Comparison of ENCODE assay signal across 8 mouse cellular contexts in genomic region chr2:21917804-21918690, GRCm38 (mm10).
A peak's percentile ranks its signal among the peaks of the same experiment; 100 is the strongest.
DNase-seq lines count a peak whose midpoint lies in the region; ATAC-seq and TF ChIP-seq lines count a peak whose summit lies in the region.

No protein-coding gene starts in this region.

- H3K4me1 ChIP-seq in embryonic facial prominence, embryonic 10.5 days, result peaks cover 14% of the 10 kb centered on the region
- H3K4me1 ChIP-seq in kidney, postnatal 0 days (replicated peaks; ENCODE audit: insufficient read depth, low read length), result 0 out of 2 replicates have a peak, but pooled peaks cover 5% of the 10 kb centered on the region
- H3K4me1 ChIP-seq in liver, adult 2 months (ENCODE audit: control insufficient read depth, insufficient read depth, low read length), result no peaks in the 10 kb centered on the region

- H3K79me2 ChIP-seq in liver, adult 2 months (ENCODE audit: control insufficient read depth, insufficient read depth, low read length), result no peaks in the 10 kb centered on the region

- no peak; the same call in 1 of the 2 replicates for ATAC-seq in kidney, postnatal 0 days (replicated peaks; ENCODE audit: low FRiP score, low read depth)

- peak overlapping the region; percentile 47 for H3K4me2 ChIP-seq in kidney, postnatal 0 days (ENCODE audit: low read length)

- H3K9ac ChIP-seq in kidney, postnatal 0 days (ENCODE audit: low read depth, low read length), result no peak overlapping the region
- no peak overlapping the region for H3K9ac ChIP-seq in liver, adult 2 months (ENCODE audit: low read depth, low read length)

- 17% methylated on average over 16 of the region's 16 CpGs for WGBS in embryonic facial prominence, embryonic 10.5 days
- WGBS in kidney, postnatal 0 days, result 26% methylated on average over 16 of the region's 16 CpGs
- 31% methylated on average over 16 of the region's 16 CpGs for WGBS in liver, adult 2 months

- peak; percentile 55; the same call in 1 of the 2 replicates for TF ChIP-seq CTCF in kidney, postnatal 0 days (IDR thresholded peaks at IDR 0.05; ENCODE audit: low read depth)
- no peak for TF ChIP-seq CTCF in liver, adult 2 months (IDR thresholded peaks at IDR 0.05; ENCODE audit: low read depth, low read length)

- no peaks in the 10 kb centered on the region for H3K9me3 ChIP-seq in embryonic facial prominence, embryonic 10.5 days
- H3K9me3 ChIP-seq in kidney, postnatal 0 days (replicated peaks; ENCODE audit: low read length), result no peaks in the 10 kb centered on the region

- H3K36me3 ChIP-seq in embryonic facial prominence, embryonic 10.5 days (replicated peaks), result no peaks in the 10 kb centered on the region
- H3K36me3 ChIP-seq in kidney, postnatal 0 days (ENCODE audit: insufficient read depth, low read length), result no peaks in the 10 kb centered on the region
- H3K36me3 ChIP-seq in liver, adult 2 months (ENCODE audit: control insufficient read depth, insufficient read depth, low read length), result no peaks in the 10 kb centered on the region

- DNase-seq in thymus, postnatal 0 days (ENCODE audit: low spot score), result peak; percentile 6
- DNase-seq in thymus, adult 18-20 months, result no peak
- peak; percentile 80 for DNase-seq in embryonic facial prominence, embryonic 10.5 days (ENCODE audit: low spot score)
- peak; percentile 17 to 24 for DNase-seq in heart, adult 9 months (ENCODE audit: low spot score in 2 of 2)
- peak; percentile 63 for DNase-seq in kidney, postnatal 0 days (ENCODE audit: low spot score)
- DNase-seq in liver, adult 2 months (ENCODE audit: extremely low read depth, low read depth, low spot score), result peak; percentile 17
- peak; percentile 95 for DNase-seq in retina, postnatal 1 day
- DNase-seq in thymus, postnatal 4 days, result no peak

- peak overlapping the region; percentile 82 for H3K27ac ChIP-seq in embryonic facial prominence, embryonic 10.5 days (replicated peaks)
- no peak overlapping the region for H3K27ac ChIP-seq in kidney, postnatal 0 days
- no peak overlapping the region for H3K27ac ChIP-seq in liver, adult 2 months (replicated peaks; ENCODE audit: insufficient read depth, low read depth, low read length)

- no peaks in the 10 kb centered on the region for H3K27me3 ChIP-seq in embryonic facial prominence, embryonic 10.5 days (replicated peaks; ENCODE audit: low read depth, poor library complexity, severe bottlenecking)
- no peaks in the 10 kb centered on the region for H3K27me3 ChIP-seq in kidney, postnatal 0 days (ENCODE audit: insufficient read depth, low read length)
- H3K27me3 ChIP-seq in liver, adult 2 months (ENCODE audit: control insufficient read depth, insufficient read depth, low read length), result no peaks in the 10 kb centered on the region

- peak overlapping the region; percentile 56 for H3K4me3 ChIP-seq in embryonic facial prominence, embryonic 10.5 days
- peak overlapping the region; percentile 13; the same call in 1 of the 2 replicates for H3K4me3 ChIP-seq in kidney, postnatal 0 days (replicated peaks; ENCODE audit: low read depth, low read length)
- no peak overlapping the region for H3K4me3 ChIP-seq in liver, adult 2 months (ENCODE audit: insufficient read depth, low read depth, low read length)

- no peak for TF ChIP-seq POLR2A in liver, adult 2 months (IDR thresholded peaks at IDR 0.05; ENCODE audit: extremely low read depth, insufficient read depth, low read length)

Comparison
In these comparisons a context has a peak if more than half of its experiments do, and no peak if none do; other contexts are left out.
1. DNase-seq: peak in thymus, postnatal 0 days (single experiment), embryonic facial prominence, embryonic 10.5 days (single experiment), heart, adult 9 months (2 of 2), kidney, postnatal 0 days (single experiment), liver, adult 2 months (single experiment) and retina, postnatal 1 day (single experiment); none in thymus, adult 18-20 months (0 of 2) and thymus, postnatal 4 days (single experiment).